38 mouse cellular contexts compared by ENCODE assay signal in genomic region chr7:45480310-45480709, GRCm38 (mm10). TPM values are rescaled to one million over a fixed set of nuclear protein-coding genes. Genes with fewer than 3 reads are reported as not detected.
"Had no signal": no experiment of that assay in that cellular context is flagged by ENCODE, and none has a peak within 500 bp of the region (broad histone marks: within the 10 kb centered on the region; RNA-seq: fewer than 3 reads in every experiment).

No protein-coding gene starts in this region.

RNA-seq across cellular contexts. Expression of gene Tulp2, which starts 1.4 kb away (rescaled TPM):
- total RNA-seq: left cerebral cortex, adult 8-10 months; left cerebral cortex, postnatal 10 days; left cerebral cortex, postnatal 14 days; left cerebral cortex, postnatal 25 days; left cerebral cortex, postnatal 36 days; megakaryocyte, adult 5-6 weeks; midbrain, postnatal 0 days had no signal
- polyA plus RNA-seq: macrophage had no signal

RNA-seq across cellular contexts. Expression of gene Gm45808, which starts 6.3 kb away (rescaled TPM):
- total RNA-seq: left cerebral cortex, postnatal 10 days; left cerebral cortex, postnatal 4 days; megakaryocyte progenitor cell, adult 5-6 weeks; megakaryocyte, adult 5-6 weeks; megakaryocyte-erythroid progenitor cell, adult 5-6 weeks; monocyte, adult 5-6 weeks had no signal
- polyA plus RNA-seq: limb, embryonic 10.5 days; limb, embryonic 11.5 days; limb, embryonic 12.5 days; limb, embryonic 13.5 days; limb, embryonic 14.5 days; limb, embryonic 15.5 days; liver, embryonic 11.5 days; liver, embryonic 12.5 days; liver, embryonic 13.5 days; liver, embryonic 14.5 days; liver, embryonic 15.5 days; liver, embryonic 16.5 days; lung, adult 2 months; lung, embryonic 14.5 days; lung, embryonic 15.5 days; lung, embryonic 16.5 days; lung, postnatal 0 days; macrophage; midbrain, embryonic 10.5 days; midbrain, embryonic 11.5 days; midbrain, embryonic 12.5 days; midbrain, embryonic 13.5 days; midbrain, embryonic 14.5 days; midbrain, embryonic 15.5 days; midbrain, embryonic 16.5 days; midbrain, postnatal 0 days; myocyte; neural tube, embryonic 11.5 days had no signal
